Mouse (Mus musculus) C2C12 (cell line): Measurements from ENCODE around the gene Cyth4.

ENCODE experiments used
- CEBPB ChIP-seq: IDR thresholded peaks from one replicate; pipeline ENCODE4 v1.6.1; 2011; ENCODE audit warnings: low read depth, mild to moderate bottlenecking, control low read depth, moderate library complexity
- CTCF ChIP-seq: IDR thresholded peaks from one replicate; pipeline ENCODE4 v1.5.1; 2011; ENCODE audit not compliant: control insufficient read depth, insufficient read depth, insufficient read length
- FOSL1 ChIP-seq: IDR thresholded peaks from one replicate; pipeline ENCODE4 v1.8.0; 2011; ENCODE audit warnings: mild to moderate bottlenecking, low read length; ENCODE audit not compliant: poor library complexity, insufficient read depth, severe bottlenecking
- MAX ChIP-seq: IDR thresholded peaks from one replicate; pipeline ENCODE4 v1.6.1; 2011; ENCODE audit warnings: mild to moderate bottlenecking, control low read depth
- USF1 ChIP-seq: IDR thresholded peaks from one replicate; pipeline ENCODE4 v1.6.1; 2011; ENCODE audit warnings: low read depth, mild to moderate bottlenecking, control low read depth, moderate library complexity

GRCm38 (mm10) chr15:78590785-78591184 is 6.1 kb upstream of the Cyth4 start:
- TF ChIP-seq CTCF (no peak), USF1 (no peak), MAX (no peak), FOSL1 (no peak), CEBPB (no peak)
